Mouse (Mus musculus) spleen, embryonic (tissue): ENCODE measurements around the gene Il25.
"Not testable (repeated sequence)": the region's sequence is repeated elsewhere in the genome, so short reads cannot be mapped to it uniquely, and the experiment has no call there.

Experiments used
- CTCF ChIA-PET: fragments of 350-600 bp; sonication (Branson Sonifier 250); formaldehyde crosslinking; loops from one replicate; lab custom pipeline; 2022; lab: Charles Lee

Gene Il25

DNA sequence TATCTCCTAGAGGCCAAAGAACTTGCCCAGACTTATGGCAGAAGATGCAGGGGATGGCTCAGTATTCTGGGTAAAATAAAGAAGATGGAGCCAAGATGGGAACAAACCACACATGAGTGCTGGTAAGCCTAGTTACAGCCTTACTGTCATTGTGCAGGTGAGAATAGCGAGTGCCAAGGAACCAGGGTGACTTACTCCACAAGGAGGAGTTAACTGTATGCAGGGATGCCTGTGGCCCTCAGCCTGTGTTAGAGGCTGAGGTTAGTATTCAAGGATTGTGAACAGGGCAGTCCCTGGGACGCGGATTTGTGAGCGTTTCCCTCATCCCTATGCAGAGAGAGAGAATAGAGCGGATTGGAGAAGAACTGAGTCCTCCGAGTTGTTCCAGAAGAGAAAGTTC, 19.1 kb downstream of the Il25 start:
- CTCF ChIA-PET, result interaction anchor here (0.6 kb wide), 1 partner anchor 76 kb away, joined by 3 read pairs; no protein-coding TSS in a partner anchor

DNA sequence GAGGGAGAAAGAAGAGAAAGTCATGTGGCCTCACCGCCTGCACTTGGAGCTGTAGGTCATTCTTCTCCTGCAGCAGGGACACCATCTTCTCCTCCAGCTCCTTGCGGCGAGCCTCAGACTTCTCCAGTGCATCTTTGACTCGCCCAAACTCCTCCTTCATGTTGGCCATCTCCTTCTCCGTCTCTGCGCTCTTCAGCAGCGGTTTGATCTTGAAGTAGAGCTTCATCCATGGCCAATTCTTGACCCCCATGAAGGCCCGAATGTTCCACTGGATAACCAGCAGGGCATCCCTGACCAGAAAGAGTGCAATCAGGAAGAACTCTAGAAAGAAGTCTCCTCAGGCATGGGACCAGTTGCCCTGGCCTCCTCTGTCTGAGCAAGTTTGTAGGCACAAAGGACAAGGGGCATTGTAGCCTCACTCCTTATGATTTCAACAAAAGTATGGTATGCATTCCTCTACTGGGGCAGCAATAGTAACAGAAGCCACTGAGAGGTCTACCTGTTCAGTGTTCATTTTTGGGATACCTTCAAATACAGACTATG, 21.2 kb downstream of the Il25 start:
- CTCF ChIA-PET, result no interaction called here

DNA sequence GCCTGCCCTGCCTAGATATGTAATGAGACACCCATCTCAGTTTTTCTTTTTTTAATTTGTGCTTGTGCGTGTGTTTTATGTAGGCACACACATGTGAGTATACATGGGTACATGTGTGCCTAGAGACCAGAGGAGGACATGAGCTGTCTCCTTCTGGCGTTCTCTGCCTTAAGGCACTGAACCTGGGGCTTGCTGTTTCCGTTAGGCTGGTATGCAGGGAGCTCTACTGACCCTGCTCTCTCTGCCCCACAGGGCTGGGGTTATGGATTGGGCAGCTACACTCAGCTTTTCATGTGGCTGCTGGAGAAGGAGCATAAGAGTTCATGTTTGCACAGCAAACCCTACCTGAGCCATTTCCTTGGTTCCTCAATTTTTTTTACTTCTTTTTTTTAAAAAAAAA, 22.0 kb downstream of the Il25 start:
- CTCF ChIA-PET, result interaction anchor here (0.6 kb wide), 1 partner anchor 16 kb away, joined by 3 read pairs; no protein-coding TSS in a partner anchor

DNA sequence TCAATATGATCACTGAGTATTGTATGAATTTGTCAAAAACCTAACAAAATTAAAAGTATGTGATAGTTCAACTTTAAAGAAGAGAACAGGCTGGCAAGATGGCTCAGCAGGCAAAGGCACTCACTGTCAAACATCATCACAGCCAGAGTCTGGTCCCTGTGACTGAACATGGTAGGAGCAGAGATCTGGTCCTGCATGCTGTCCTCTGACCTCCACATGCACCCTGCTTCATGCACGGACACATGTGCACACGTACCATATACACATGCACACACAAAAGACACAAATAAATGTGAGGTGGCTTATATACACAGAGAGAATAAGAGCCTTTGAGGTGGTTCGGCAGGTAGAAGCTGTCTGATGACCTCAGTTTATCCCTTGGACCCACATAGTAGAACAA, 23.0 kb downstream of the Il25 start:
- CTCF ChIA-PET, result no interaction called here

DNA sequence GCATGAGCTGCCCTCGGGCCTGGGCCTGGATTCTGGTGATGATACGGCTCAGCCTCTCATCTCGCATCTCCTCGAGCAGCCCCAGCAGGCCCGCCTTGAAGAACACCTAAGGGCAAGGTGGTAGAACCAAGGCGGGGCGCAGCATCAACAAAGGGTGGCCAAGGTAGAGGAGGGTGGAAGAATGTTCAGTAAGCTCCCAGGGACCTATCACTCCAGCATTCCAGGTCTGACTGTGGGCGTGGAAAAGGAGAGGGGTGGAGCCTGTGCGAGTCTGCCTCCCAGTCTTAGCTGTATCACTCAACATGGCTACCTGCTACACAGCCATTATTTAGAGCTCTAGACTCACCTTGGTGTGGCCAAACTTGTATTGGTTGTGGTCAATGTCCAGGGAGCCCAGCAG, 24.0 kb downstream of the Il25 start:
- CTCF ChIA-PET, result no interaction called here

DNA sequence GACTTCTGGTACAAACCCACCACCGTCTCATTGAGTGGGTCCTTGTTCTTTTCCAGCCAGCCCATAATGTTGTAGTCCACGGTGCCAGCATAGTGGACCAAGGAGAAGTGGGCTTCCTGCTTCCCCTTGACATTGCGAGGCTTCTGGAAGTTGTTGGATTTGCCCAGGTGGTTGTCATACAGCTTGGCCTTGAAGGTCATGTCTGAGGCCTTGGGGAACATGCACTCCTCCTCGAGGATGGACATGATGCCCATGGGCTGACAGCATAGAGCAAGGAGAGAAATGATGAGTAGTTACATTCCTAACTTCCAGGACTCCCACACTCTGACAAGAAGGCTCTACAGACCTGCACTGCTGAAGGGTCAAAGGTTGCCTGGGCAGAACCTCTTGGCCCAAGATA, 26.0 kb downstream of the Il25 start:
- CTCF ChIA-PET, result no interaction called here

DNA sequence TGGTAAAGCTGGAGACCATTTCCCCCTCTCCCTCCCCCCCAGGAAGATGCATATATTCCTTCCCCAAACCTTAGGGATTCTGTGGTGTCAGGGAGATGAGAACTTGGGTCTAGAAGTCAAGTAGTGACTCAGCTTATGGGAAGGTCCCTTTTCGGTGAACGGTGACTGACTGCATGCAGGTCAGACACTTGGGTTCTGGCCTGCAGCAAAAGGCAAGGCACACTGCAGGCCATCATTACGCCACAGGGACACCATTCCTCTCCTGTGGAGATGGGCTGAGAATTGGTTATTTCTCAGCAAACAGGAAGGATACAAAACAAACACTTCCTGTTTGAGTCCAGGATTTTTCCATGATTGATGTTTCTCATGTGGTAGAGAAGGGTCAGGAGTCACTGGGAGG, 26.7 kb downstream of the Il25 start:
- CTCF ChIA-PET, result no interaction called here

DNA sequence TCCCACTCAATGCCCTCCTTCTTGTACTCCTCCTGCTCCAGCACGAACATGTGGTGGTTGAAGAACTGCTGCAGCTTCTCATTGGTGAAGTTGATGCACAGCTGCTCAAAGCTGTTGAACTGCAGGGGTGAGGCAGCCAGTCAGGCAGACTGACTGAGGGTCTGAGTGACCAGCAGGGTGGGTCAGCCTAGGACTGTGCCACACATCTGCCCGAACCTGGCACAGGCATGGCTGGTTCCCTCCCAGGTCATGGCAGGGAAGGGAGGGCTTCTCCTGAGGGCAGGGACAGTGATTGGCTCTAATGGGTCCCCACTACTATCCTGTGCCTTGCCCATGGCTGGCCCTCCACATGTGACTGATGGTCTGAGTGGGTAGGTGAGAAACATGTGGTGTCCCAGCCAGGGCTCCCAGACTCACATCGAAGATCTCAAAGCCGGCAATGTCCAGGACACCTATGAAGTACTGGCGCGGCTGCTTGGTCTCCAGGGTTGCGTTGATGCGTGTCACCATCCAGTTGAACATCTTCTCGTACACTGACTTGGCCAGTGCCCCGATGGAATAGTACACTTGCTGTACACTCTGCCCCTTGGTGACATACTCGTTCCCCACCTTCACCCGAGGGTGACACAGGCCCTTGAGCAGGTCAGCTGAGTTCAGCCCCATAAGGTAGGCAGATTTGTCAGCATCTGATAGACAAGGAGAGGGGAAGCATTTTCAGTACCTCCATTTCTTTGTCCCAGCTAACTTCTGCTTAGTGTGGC, 27.5 kb downstream of the Il25 start:
- CTCF ChIA-PET, result not testable (repeated sequence)

DNA sequence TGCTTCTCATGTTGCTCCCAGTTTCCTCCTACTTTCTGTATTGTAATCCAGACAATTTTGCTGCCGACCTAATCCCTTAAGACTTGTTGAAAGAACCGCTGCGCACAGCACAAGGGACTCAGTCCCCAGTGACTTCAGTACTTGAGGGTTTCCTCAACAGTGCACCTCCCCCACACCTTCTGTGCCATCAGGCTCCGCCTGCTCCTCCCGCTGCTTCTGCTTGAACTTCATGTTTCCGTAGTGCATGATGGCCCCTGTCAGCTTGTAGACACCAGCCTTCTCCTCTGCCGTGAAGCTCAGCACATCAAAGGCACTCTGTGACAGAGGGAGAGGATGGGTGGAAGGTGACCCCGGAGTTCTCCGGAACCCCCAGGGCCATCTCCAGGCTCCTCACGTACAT, 28.3 kb downstream of the Il25 start:
- CTCF ChIA-PET, result no interaction called here

DNA sequence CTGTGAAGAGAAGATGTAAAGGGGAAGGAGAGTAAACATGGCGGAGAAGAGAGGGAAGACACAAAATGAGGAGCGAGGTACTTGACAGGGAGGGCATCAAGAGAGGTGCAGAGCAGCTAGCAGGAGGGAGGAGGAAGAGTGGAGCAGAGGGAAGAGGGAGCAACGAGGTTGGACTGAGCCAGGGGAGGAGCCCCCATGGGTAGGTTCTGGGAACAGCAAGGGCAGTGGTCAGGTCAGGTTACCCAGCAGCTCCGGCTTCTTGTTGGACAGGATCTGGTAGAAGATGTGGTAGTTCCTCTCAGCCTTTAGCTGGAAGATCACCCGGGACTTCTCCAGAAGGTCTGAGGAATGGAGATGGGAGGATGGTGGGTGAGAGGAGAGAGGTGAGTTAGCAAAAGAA, 29.0 kb downstream of the Il25 start:
- CTCF ChIA-PET, result no interaction called here

DNA sequence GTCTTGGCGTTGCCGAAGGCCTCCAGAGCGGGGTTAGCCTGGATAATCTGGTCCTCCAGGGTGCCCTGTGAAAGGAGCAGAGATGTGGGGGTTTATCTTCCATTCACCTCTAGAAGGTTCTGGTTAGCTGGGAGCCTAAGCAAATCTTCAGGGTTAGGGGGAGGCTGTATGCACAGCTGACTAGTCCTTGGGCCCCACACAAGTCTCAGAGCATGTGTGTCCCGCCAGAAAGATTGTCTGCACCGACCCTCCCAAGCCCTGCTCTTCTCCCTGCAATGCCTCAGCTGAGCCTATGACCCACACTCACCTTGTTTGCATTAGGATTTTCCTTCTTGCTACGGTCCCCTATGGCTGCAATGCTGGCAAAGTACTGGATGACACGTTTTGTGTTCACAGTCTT, 30.2 kb downstream of the Il25 start:
- CTCF ChIA-PET, result no interaction called here

DNA sequence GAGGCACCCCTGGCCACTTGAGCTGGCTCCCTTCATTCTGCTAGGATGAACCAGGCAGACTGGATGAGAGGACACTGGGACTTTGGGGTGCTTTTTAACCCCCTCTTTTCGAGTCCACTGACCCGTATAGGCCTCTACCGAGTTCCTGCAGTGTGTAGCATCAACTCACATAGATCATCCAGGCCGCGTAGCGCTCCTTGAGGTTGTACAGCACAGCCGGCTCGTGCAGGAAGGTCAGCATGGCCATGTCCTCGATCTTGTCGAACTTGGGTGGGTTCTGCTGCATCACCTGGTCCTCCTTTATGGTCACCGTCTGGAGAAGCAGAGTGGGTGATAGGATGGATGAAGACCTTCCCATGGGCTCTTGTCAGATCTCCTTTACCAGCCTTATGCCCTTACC, 31.2 kb downstream of the Il25 start:
- CTCF ChIA-PET, result no interaction called here

DNA sequence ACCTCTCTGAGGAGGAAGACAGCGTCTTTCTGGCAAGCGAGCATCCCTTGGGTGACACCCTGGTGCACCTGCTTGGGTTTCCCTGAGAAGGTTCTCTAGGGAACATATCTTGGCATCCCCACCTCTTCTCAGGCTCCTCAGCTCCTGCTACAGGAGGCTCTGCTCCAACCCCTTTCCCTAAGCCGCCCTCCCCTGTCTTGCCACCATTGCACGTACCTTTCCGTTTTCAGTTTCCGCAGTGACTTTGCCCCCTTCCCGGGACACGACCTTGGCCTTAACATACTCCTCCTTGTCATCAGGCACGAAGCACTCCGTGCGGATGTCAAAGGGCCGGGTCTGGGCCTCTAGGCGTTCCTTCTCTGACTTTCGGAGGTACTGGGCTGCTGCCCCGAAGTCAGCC, 32.5 kb downstream of the Il25 start:
- CTCF ChIA-PET, result no interaction called here

DNA sequence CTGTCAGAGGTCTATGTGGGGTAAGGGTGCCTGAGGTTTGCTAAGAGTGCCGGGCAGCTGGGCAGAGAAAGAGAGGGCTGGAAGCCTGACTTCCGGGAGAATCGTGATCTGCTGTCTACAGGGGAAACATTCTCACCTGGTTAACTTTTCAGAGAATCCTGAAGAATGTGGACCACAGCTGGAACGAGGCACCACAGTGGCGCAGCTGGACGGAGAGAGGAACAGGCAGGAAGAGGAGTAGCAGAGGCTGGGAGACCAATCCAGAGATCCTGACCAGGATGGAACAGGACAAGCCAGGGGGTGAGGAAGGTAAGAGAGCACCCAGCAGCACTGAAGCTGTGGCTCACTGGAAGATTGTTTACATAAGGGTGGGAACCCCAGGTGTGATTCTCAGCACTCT, 33.1 kb downstream of the Il25 start:
- CTCF ChIA-PET, result no interaction called here

DNA sequence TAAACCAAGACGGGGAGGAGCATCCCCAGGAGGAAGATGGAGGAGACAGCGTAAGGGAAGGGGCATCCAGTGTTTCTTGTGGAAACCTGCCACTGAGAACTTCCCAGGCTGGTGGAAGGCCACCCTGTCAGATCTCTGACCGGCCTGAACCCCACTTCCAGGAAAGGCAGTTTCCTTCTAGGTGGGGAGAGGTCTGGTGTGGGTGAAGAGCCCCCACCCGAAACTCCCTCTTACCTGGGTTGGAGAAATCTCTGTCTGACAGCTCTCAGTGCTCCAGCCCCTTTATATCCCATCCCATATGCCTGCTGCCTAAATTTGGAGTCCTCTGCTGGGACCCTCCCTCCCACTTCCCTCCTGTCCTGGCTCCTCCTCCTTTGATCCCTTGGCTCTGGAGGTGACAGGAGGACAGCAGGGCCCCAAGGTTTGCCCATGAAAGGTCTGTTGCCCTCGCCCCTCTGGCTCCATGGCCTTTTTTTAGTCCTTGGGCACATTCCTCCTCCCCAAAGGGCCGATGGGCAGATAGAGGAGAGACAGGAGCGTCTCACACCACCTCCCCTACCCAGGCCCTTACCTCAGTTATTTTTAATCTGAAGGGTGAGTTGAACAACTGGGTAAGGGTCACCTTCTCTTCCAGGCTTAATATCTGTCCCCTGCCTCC, 34.0 kb downstream of the Il25 start, which contains the start of gene Myh6:
Gene Myh6, minus strand, starts transcription at position 608 of the 658 bp plus-strand sequence.
- CTCF ChIA-PET, result no interaction called here

DNA sequence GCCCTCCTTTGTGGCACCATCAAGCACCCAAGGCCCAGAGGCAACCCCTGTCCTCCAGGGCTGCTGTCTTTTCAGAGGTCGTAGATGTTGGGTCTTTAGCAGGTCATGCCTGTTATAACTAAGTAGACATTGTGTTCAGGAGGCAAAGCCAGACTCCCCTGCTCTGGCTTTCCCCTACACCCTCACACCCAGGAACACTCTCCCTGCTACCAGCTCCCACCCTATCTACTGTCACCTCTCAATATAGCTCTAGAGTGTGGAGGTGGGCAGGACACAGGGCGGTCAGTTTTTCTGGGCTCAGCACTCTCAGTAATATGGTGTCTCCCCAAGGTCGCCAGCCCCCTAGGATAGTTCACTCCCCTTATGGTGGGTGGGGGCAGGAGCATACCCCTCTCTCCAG, 35.4 kb downstream of the Il25 start:
- CTCF ChIA-PET, result no interaction called here

DNA sequence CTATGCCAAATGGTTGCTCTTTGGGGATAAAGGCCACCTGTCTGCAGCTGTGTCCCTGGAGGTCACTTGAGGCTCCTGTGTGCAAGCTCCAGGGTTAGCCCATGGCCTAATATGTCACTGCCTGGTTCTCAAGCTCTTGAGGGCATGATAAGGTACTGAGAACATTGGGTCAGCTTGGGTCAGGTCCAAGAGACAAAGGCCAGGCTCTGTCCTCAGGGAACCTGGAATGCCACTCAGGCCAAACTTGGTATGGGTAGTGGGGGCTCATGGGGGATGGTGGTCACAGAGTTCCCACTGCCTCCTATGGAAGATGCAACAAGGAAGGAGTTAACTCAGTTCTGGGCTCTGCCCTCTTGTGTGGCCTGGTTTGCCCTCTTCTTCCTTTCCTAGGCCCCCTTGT, 35.8 kb downstream of the Il25 start:
- CTCF ChIA-PET, result no interaction called here

DNA sequence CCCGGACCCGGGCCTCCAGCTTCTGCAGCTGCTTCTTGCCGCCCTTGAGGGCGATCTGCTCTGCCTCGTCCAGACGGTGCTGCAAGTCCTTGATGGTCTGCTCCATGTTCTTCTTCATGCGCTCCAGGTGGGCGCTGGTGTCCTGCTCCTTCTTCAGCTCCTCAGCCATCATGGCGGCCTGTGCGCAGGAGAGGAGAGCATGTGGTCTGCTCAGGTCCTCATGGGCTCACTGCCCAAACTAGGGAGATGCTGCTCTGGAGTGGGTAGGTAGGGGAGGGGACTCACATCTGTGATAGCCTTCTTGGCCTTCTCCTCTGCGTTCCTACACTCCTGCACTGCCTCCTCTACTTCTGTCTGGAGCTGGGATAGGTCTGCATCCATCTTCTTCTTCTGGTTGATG, 40.3 kb downstream of the Il25 start:
- CTCF ChIA-PET, result not testable (repeated sequence)

DNA sequence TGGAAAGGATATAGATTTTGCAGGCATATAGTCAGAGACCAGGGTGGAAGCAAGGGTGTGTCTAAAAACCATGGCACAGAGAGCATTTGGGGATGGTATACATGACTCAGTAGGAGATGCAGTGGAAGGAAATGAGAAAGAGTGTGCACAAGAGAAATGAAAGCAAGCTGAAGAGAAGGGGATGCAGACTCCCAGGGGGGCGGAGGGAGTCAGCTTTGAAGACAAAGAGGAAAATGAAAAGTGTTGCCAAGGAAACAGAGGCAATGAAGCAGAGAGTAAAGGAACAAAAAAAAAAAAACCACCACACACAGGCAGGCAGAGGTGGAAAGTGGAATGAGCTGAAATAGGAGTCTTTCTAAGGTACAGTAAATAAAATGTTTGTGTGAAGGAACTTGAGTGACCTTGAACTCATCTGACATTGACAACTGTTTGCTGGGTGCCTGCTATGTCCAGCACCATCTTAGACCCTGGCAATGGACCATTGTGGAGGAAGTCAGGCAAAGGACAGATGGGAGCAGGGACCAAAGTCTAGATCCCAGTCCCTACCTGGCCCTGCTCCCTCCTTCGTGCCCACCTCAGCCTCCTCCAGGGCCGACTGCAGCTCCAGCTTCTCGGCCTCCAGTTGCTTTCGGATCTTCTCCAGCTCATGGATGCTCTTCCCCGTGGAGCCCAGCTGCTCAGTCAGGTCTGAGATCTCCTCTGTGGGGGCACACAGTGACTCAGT, 41.7 kb downstream of the Il25 start:
- CTCF ChIA-PET, result no interaction called here

DNA sequence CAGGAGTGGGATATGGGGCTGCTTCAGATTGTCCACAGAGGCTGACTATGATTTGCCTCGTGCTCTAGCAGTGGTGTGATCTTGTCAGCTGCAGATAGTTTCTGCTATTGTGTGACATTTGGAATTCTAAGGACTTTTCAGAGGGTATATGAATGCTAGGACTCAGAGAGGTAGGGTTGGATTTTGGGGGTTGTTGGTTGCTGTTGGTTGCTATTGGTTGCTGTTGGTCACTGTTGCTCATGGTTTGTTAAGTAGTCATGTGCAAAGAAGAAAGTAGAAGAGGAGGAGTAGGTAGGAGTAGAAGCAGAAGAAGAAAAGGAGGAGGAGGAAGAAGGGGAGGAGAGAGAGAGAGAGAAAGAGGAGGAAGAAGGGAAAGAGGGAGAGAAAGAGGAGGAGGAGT, 44.1 kb downstream of the Il25 start, which contains the start of gene Gm17428:
Gene Gm17428, plus strand, starts transcription at position 301 of the 400 bp plus-strand sequence.
- CTCF ChIA-PET, result no interaction called here

DNA sequence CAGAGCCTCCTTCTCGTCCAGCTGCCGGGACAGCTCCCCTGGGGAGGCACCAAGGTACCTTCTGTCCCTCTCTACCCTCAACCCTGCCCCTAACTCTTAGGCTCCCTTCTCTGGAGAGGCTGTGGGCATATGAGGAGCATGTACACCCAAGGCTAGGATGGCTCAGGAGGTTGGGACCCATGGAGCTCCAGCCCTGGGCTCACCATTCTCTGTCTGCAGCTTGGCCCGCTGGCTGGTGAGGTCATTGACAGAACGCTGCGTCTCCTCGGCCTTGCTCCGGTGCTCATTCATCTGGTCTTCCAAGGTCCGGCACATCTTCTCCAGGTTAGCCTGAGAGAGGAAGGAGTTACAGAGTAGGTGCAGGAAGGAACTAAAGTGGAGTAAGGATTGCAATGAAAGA, 46.2 kb downstream of the Il25 start:
- CTCF ChIA-PET, result no interaction called here

DNA sequence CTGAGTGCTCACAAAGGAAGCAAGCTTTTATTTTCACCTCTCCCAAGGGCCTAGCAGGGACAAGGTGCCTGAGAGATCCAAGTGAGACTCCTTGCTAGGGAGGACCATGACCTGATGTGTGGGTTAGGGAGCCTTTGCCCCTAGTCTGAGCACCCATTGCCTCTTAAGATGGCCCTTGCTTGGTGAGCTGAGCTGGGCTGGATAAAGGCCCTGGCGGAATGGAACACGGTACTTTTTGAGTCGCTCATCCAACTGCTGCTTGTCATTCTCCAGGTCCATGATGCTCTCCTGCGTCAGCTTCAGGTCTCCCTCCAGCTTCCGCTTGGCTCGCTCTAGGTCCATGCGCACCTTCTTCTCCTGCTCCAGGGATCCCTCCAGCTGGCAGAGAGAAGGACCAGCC, 49.4 kb downstream of the Il25 start:
- CTCF ChIA-PET, result no interaction called here
